Mouse (Mus musculus): ENCODE results near the gene Rpl35a. TPM values are rescaled to one million over a fixed set of nuclear protein-coding genes. Genes with fewer than 3 reads are reported as not detected.

Rpl35a gene
- polyA plus RNA-seq, 1 experiment: 13.8 TPM

DNA sequence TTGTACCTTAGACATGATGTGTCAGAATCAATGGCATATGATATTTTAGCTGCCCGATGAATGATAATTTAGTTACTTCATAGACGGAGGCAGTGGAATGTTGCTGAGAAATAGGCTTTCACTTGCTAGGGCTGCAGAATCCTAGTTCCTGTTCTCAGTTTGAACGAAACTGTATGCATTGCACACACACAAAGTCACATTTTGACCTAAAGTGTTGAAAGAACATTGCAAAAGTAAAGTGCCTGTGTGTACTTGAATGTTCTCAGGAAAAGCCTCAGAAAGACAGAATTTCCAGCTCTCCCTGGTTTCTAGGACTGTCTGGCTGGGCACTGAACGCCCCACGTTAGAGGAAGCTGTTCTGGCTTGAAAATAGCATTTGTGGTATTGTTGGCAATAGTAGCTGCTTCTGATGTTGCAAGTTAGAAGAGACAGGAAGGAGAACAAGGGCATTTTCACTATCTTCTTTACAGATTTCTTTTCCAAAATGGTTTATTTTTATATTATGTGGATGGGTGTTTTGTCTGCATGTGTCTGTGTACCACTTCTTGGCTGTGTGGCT is 20.9 kb downstream of the Rpl35a start:
- Histone ChIP-seq H3K27me3 (ENCODE audit: control insufficient read depth) (no peaks in the 10 kb centered on the region), H3K4me3 (replicated peaks) (no peak overlapping the region), H3K9me3 (ENCODE audit: control insufficient read depth, low read length) (no peaks in the 10 kb centered on the region), H3K4me1 (ENCODE audit: control insufficient read depth) (peaks cover 3% of the 10 kb centered on the region), H3K36me3 (ENCODE audit: control insufficient read depth) (peaks cover 35% of the 10 kb centered on the region)
- no peak for TF ChIP-seq GATA1 (IDR thresholded peaks at IDR 0.05; ENCODE audit: low read length)
- TF ChIP-seq TAL1 (IDR thresholded peaks at IDR 0.05; ENCODE audit: low read length): no peak

DNA sequence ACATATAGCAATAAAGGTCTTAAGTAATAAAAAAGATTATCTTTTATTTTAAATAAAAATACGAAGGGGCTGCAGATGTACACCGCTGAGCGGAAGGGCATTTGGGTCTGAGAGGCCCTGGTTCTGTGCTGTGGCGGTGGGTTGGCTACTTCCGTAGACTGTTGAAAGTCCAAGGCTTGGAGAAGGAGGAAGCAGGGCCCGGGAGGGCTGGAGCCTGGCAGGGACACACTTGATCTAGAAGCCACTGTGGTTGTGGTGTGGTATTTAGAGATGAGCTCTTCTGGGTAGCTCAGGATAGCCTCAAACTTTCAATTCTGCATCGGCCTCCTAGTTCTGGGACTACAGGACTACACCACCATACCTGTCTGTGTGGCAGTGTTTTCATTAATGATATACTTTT is 23.8 kb downstream of the Rpl35a start:
- H3K27me3 ChIP-seq (ENCODE audit: control insufficient read depth): no peaks in the 10 kb centered on the region
- no peaks in the 10 kb centered on the region for H3K4me1 ChIP-seq (ENCODE audit: control insufficient read depth)
- H3K36me3 ChIP-seq (ENCODE audit: control insufficient read depth): peaks cover 31% of the 10 kb centered on the region
- no peaks in the 10 kb centered on the region for H3K9me3 ChIP-seq (ENCODE audit: control insufficient read depth, low read length)
- no peak overlapping the region for H3K4me3 ChIP-seq (replicated peaks)
- TF ChIP-seq TAL1 (IDR thresholded peaks at IDR 0.05; ENCODE audit: low read length) (no peak), GATA1 (IDR thresholded peaks at IDR 0.05; ENCODE audit: low read length) (no peak)

DNA sequence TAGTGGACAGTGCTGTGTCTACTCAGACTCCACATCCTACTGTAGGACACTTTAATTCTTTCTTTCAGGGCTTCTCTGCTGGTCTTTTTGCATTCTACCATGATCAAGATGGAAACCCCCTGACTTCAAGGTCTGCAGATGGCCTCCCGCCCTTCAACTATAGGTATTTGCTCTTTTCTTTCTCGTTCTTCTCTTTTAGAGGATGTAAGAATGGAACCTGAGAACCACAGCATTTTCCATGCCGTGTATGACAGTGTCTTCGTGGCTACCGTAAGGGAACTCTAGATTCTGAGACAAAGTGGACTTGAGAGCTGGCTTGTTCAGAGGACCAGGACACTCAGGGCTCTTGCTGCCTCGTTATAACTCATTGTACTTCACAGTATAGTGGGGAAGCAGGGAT is 26.7 kb downstream of the Rpl35a start:
- Histone ChIP-seq H3K4me1 (ENCODE audit: control insufficient read depth) (no peaks in the 10 kb centered on the region), H3K4me3 (replicated peaks) (no peak overlapping the region), H3K9me3 (ENCODE audit: control insufficient read depth, low read length) (no peaks in the 10 kb centered on the region), H3K27me3 (ENCODE audit: control insufficient read depth) (no peaks in the 10 kb centered on the region), H3K36me3 (ENCODE audit: control insufficient read depth) (peaks cover 17% of the 10 kb centered on the region)
- TF ChIP-seq TAL1 (IDR thresholded peaks at IDR 0.05; ENCODE audit: low read length): no peak
- no peak for TF ChIP-seq GATA1 (IDR thresholded peaks at IDR 0.05; ENCODE audit: low read length)

DNA sequence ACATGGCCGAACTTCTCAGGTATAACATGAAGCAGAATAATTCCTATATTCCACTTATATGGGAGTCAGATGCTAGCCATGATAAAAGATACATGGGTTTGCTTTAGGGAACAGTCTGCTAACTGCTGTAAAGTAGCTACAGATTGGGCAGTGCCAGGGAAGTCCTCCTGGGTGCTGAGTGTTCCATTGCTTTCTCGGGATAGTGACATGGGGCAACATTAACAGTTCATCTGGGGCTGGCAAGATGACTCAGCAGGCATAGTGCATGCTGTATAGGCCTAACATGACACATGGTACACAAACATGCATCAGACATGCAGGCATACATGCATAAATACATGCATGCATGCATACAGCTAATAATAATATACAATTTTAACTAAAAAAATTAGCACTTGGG is 27.7 kb downstream of the Rpl35a start:
- no peaks in the 10 kb centered on the region for H3K4me1 ChIP-seq (ENCODE audit: control insufficient read depth)
- H3K36me3 ChIP-seq (ENCODE audit: control insufficient read depth): peaks cover 21% of the 10 kb centered on the region
- H3K4me3 ChIP-seq (replicated peaks): no peak overlapping the region
- H3K9me3 ChIP-seq (ENCODE audit: control insufficient read depth, low read length): no peaks in the 10 kb centered on the region
- TF ChIP-seq GATA1 (IDR thresholded peaks at IDR 0.05; ENCODE audit: low read length) (no peak), TAL1 (IDR thresholded peaks at IDR 0.05; ENCODE audit: low read length) (no peak)
- H3K27me3 ChIP-seq (ENCODE audit: control insufficient read depth): no peaks in the 10 kb centered on the region

DNA sequence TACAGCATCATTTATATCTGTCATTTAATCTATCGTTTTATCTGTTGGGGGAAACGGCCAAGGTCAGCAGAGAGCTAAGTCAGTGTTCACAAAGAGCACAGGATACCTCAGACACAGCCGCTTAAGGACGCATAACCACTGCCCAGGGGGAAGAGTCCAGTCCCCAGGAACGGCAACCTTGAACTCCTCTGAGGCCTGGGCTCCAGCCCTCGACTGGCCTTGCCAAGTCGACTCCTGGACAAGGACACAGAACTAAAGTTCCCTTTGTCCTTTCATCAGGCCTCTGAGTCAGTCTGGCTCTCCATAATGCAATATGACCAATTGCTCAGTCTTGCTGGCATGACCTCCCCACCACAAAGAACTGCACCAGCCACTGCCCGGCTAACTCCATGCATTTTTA is 29.4 kb downstream of the Rpl35a start:
- Histone ChIP-seq H3K27me3 (ENCODE audit: control insufficient read depth) (no peaks in the 10 kb centered on the region), H3K4me1 (ENCODE audit: control insufficient read depth) (no peaks in the 10 kb centered on the region), H3K9me3 (ENCODE audit: control insufficient read depth, low read length) (no peaks in the 10 kb centered on the region), H3K36me3 (ENCODE audit: control insufficient read depth) (peaks cover 30% of the 10 kb centered on the region), H3K4me3 (replicated peaks) (no peak overlapping the region)
- no peak for TF ChIP-seq GATA1 (IDR thresholded peaks at IDR 0.05; ENCODE audit: low read length)
- TF ChIP-seq TAL1 (IDR thresholded peaks at IDR 0.05; ENCODE audit: low read length): no peak

Other genes starting within 250 kb of the Rpl35a start
- gene Smbd1, start 246.0 kb upstream of the Rpl35a start, polyA plus RNA-seq (2012): not detected in 2 replicates
- gene Fyttd1, start 179.0 kb upstream of the Rpl35a start, polyA plus RNA-seq (2012): 0.23 and 1.6 TPM in 2 replicates
- 0.15 and 0.30 TPM in 2 replicates for gene Rubcn, start 178.7 kb upstream of the Rpl35a start, polyA plus RNA-seq (2012)
- 0.08 and 0.14 TPM in 2 replicates for gene Lrch3, start 142.4 kb upstream of the Rpl35a start, polyA plus RNA-seq (2012)
- 1.5 and 1.6 TPM in 2 replicates for gene Iqcg, start 235 bp upstream of the Rpl35a start, polyA plus RNA-seq (2012)
- gene Lmln, start 6.1 kb downstream of the Rpl35a start, polyA plus RNA-seq (2012): 0.02 and 0.03 TPM in 2 replicates
- 0.09 and 0.12 TPM in 2 replicates for gene Osbpl11, start 128.6 kb downstream of the Rpl35a start, polyA plus RNA-seq (2012)
- 0.08 and 0.37 TPM in 2 replicates for gene Snx4, start 195.0 kb downstream of the Rpl35a start, polyA plus RNA-seq (2012)